Mouse (Mus musculus): Measurements from ENCODE around the gene Sfrp5. TPM values are rescaled to one million over a fixed set of nuclear protein-coding genes. Genes with fewer than 3 reads are reported as not detected.

Gene Sfrp5
- polyA plus RNA-seq, 1 experiment from 2014 or later, result not detected

GRCm38 (mm10) chr19:42189735-42190134, 12.3 kb downstream of the Sfrp5 start:
- Histone ChIP-seq H3K4me2 (replicated peaks; ENCODE audit: low read depth, low read length) (no peak overlapping the region), H3K27ac (ENCODE audit: low read length) (no peak overlapping the region), H3K4me3 (ENCODE audit: low read depth, low read length) (no peak overlapping the region), H3K9ac (replicated peaks; ENCODE audit: low read depth) (no peak overlapping the region), H3K27me3 (replicated peaks; ENCODE audit: insufficient read depth, low read length) (no peaks in the 10 kb centered on the region), H3K9me3 (ENCODE audit: low read length) (no peaks in the 10 kb centered on the region), H3K4me1 (ENCODE audit: insufficient read depth, low read depth, low read length) (no peaks in the 10 kb centered on the region), H3K36me3 (ENCODE audit: insufficient read depth, low read length) (peaks cover 19% of the 10 kb centered on the region)
- WGBS, result 65% methylated on average over 4 of the region's 4 CpGs
- no peak for DNase-seq (ENCODE audit: low spot score)
- no peak for ATAC-seq
- TF ChIP-seq EP300 (IDR thresholded peaks at IDR 0.05) (no peak), CTCF (IDR thresholded peaks at IDR 0.05) (no peak)

- Histone ChIP-seq H3K9me3 (ENCODE audit: low read length) (no peaks in the 10 kb centered on the region), H3K27me3 (replicated peaks; ENCODE audit: insufficient read depth, low read length) (no peaks in the 10 kb centered on the region), H3K27ac (ENCODE audit: low read length) (no peak overlapping the region), H3K9ac (replicated peaks; ENCODE audit: low read depth) (no peak overlapping the region), H3K4me1 (ENCODE audit: insufficient read depth, low read depth, low read length) (no peaks in the 10 kb centered on the region), H3K4me3 (ENCODE audit: low read depth, low read length) (no peak overlapping the region), H3K4me2 (replicated peaks; ENCODE audit: low read depth, low read length) (no peak overlapping the region), H3K36me3 (ENCODE audit: insufficient read depth, low read length) (peaks cover 42% of the 10 kb centered on the region)
- TF ChIP-seq EP300 (IDR thresholded peaks at IDR 0.05), result no peak
- TF ChIP-seq CTCF (IDR thresholded peaks at IDR 0.05), result peak; percentile 66
- WGBS, result 57% methylated on average over 6 of the region's 6 CpGs
- DNase-seq (ENCODE audit: low spot score), result no peak
- no peak for ATAC-seq
Observed at GRCm38 (mm10) chr19:42182673-42183072, 19.4 kb downstream of the Sfrp5 start.

GRCm38 (mm10) chr19:42179356-42179755, 22.7 kb downstream of the Sfrp5 start:
- Histone ChIP-seq H3K4me3 (ENCODE audit: low read depth, low read length) (no peak overlapping the region), H3K4me1 (ENCODE audit: insufficient read depth, low read depth, low read length) (no peaks in the 10 kb centered on the region), H3K9me3 (ENCODE audit: low read length) (no peaks in the 10 kb centered on the region), H3K9ac (replicated peaks; ENCODE audit: low read depth) (no peak overlapping the region), H3K36me3 (ENCODE audit: insufficient read depth, low read length) (peaks cover 32% of the 10 kb centered on the region), H3K27ac (ENCODE audit: low read length) (peak overlapping the region; percentile 43; the same call in 1 of the 2 replicates), H3K27me3 (replicated peaks; ENCODE audit: insufficient read depth, low read length) (no peaks in the 10 kb centered on the region), H3K4me2 (replicated peaks; ENCODE audit: low read depth, low read length) (no peak overlapping the region)
- no peak for TF ChIP-seq CTCF (IDR thresholded peaks at IDR 0.05)
- TF ChIP-seq EP300 (IDR thresholded peaks at IDR 0.05), result no peak
- peak; percentile 90 for ATAC-seq
- DNase-seq (ENCODE audit: low spot score), result peak; percentile 71
- 76% methylated on average over 14 of the region's 14 CpGs for WGBS

GRCm38 (mm10) chr19:42177461-42177860, 24.6 kb downstream of the Sfrp5 start:
- DNase-seq (ENCODE audit: low spot score) (no peak), ATAC-seq (no peak)
- peaks cover 19% of the 10 kb centered on the region; the same call in 1 of the 2 replicates for H3K36me3 ChIP-seq (ENCODE audit: insufficient read depth, low read length)
- no peak overlapping the region for H3K27ac ChIP-seq (ENCODE audit: low read length)
- TF ChIP-seq EP300 (IDR thresholded peaks at IDR 0.05) (no peak), CTCF (IDR thresholded peaks at IDR 0.05) (no peak)
- no peaks in the 10 kb centered on the region for H3K27me3 ChIP-seq (replicated peaks; ENCODE audit: insufficient read depth, low read length)
- H3K4me1 ChIP-seq (ENCODE audit: insufficient read depth, low read depth, low read length), result no peaks in the 10 kb centered on the region
- H3K9me3 ChIP-seq (ENCODE audit: low read length), result no peaks in the 10 kb centered on the region
- no peak overlapping the region for H3K9ac ChIP-seq (replicated peaks; ENCODE audit: low read depth)
- no peak overlapping the region for H3K4me2 ChIP-seq (replicated peaks; ENCODE audit: low read depth, low read length)
- no peak overlapping the region for H3K4me3 ChIP-seq (ENCODE audit: low read depth, low read length)
- 72% methylated on average over 2 of the region's 2 CpGs for WGBS

GRCm38 (mm10) chr19:42176841-42177240, 25.2 kb downstream of the Sfrp5 start:
- H3K27ac ChIP-seq (ENCODE audit: low read length), result no peak overlapping the region
- H3K9me3 ChIP-seq (ENCODE audit: low read length), result no peaks in the 10 kb centered on the region
- ATAC-seq (no peak), DNase-seq (ENCODE audit: low spot score) (peak; percentile 20)
- no peak overlapping the region for H3K4me3 ChIP-seq (ENCODE audit: low read depth, low read length)
- H3K36me3 ChIP-seq (ENCODE audit: insufficient read depth, low read length), result peaks cover 19% of the 10 kb centered on the region; the same call in 1 of the 2 replicates
- H3K9ac ChIP-seq (replicated peaks; ENCODE audit: low read depth), result no peak overlapping the region
- WGBS, result 72% methylated on average over 7 of the region's 7 CpGs
- TF ChIP-seq EP300 (IDR thresholded peaks at IDR 0.05) (no peak), CTCF (IDR thresholded peaks at IDR 0.05) (no peak)
- no peak overlapping the region for H3K4me2 ChIP-seq (replicated peaks; ENCODE audit: low read depth, low read length)
- no peaks in the 10 kb centered on the region for H3K4me1 ChIP-seq (ENCODE audit: insufficient read depth, low read depth, low read length)
- H3K27me3 ChIP-seq (replicated peaks; ENCODE audit: insufficient read depth, low read length), result no peaks in the 10 kb centered on the region

- DNase-seq (ENCODE audit: low spot score) (peak; percentile 98), ATAC-seq (peak; percentile 96)
- peak overlapping the region; percentile 63 for H3K27ac ChIP-seq (ENCODE audit: low read length)
- peak overlapping the region; percentile 83 for H3K4me3 ChIP-seq (ENCODE audit: low read depth, low read length)
- 2% methylated on average over 45 of the region's 56 CpGs for WGBS
- TF ChIP-seq CTCF (IDR thresholded peaks at IDR 0.05) (peak; percentile 39), EP300 (IDR thresholded peaks at IDR 0.05) (no peak)
- H3K36me3 ChIP-seq (ENCODE audit: insufficient read depth, low read length), result no peaks in the 10 kb centered on the region
- peaks cover 10% of the 10 kb centered on the region; the same call in 1 of the 2 replicates for H3K4me1 ChIP-seq (ENCODE audit: insufficient read depth, low read depth, low read length)
- H3K27me3 ChIP-seq (replicated peaks; ENCODE audit: insufficient read depth, low read length), result no peaks in the 10 kb centered on the region
- H3K4me2 ChIP-seq (replicated peaks; ENCODE audit: low read depth, low read length), result peak overlapping the region; percentile 96
- H3K9me3 ChIP-seq (ENCODE audit: low read length), result no peaks in the 10 kb centered on the region
- H3K9ac ChIP-seq (replicated peaks; ENCODE audit: low read depth), result peak overlapping the region; percentile 76
Observed at GRCm38 (mm10) chr19:42170025-42170969, 31.8 kb downstream of the Sfrp5 start.
